Mouse (Mus musculus): ENCODE results near the gene Slc28a1. TPM values are rescaled to one million over a fixed set of nuclear protein-coding genes. Genes with fewer than 3 reads are reported as not detected.
A peak's percentile ranks its signal among the peaks of the same experiment; 100 is the strongest.

Gene Slc28a1
- polyA plus RNA-seq (2015; fragmentation: Nextera tagmentation; extraction: Ambion mirVana) = not detected in 2 replicates

- no peaks in the 10 kb centered on the region for H3K27me3 ChIP-seq (ENCODE audit: control insufficient read depth, insufficient read depth, low read length)
- no peaks in the 10 kb centered on the region for H3K4me1 ChIP-seq (replicated peaks; ENCODE audit: control insufficient read depth, insufficient read depth)
- WGBS = 63% methylated on average over 6 of the region's 6 CpGs
- no peak within 1 kb of the TSS for H3K4me3 ChIP-seq (ENCODE audit: low read depth, low read length)
- H3K9ac ChIP-seq (ENCODE audit: low read length) = no peak within 1 kb of the TSS
- ATAC-seq (ENCODE audit: low FRiP score, low TSS enrichment) (no peak), DNase-seq (ENCODE audit: low spot score) (no peak)
- no peaks in the 10 kb centered on the region for H3K36me3 ChIP-seq (ENCODE audit: control insufficient read depth, insufficient read depth, low read length)
- H3K4me2 ChIP-seq (replicated peaks; ENCODE audit: low read depth) = no peak within 1 kb of the TSS
- TF ChIP-seq EP300 (optimal IDR thresholded peaks at IDR 0.05) (no peak), CTCF (IDR thresholded peaks at IDR 0.05; ENCODE audit: low read depth) (no peak)
- H3K27ac ChIP-seq (replicated peaks) = no peak within 1 kb of the TSS
- H3K9me3 ChIP-seq (ENCODE audit: control insufficient read depth, low read length) = no peaks in the 10 kb centered on the region
These were observed at the start of gene Slc28a1 for GRCm38 (mm10) chr7:81114555-81114954. TSS of gene Slc28a1 (plus strand) at chr7:81114799.

GRCm38 (mm10) chr7:81066714-81067113, 47.9 kb upstream of the Slc28a1 start:
- 14% methylated on average over 6 of the region's 6 CpGs for WGBS
- DNase-seq (ENCODE audit: low spot score) = no peak

GRCm38 (mm10) chr7:81072463-81072862, 42.1 kb upstream of the Slc28a1 start:
- DNase-seq (ENCODE audit: low spot score) (peak; percentile 43), ATAC-seq (ENCODE audit: low FRiP score, low TSS enrichment) (no peak)
- Histone ChIP-seq H3K4me3 (ENCODE audit: low read depth, low read length) (no peak overlapping the region), H3K9me3 (ENCODE audit: control insufficient read depth, low read length) (no peaks in the 10 kb centered on the region), H3K27me3 (ENCODE audit: control insufficient read depth, insufficient read depth, low read length) (no peaks in the 10 kb centered on the region), H3K9ac (ENCODE audit: low read length) (no peak overlapping the region), H3K4me1 (replicated peaks; ENCODE audit: control insufficient read depth, insufficient read depth) (peaks cover 2% of the 10 kb centered on the region; the same call in 1 of the 2 replicates), H3K36me3 (ENCODE audit: control insufficient read depth, insufficient read depth, low read length) (no peaks in the 10 kb centered on the region), H3K27ac (replicated peaks) (no peak overlapping the region), H3K4me2 (replicated peaks; ENCODE audit: low read depth) (no peak overlapping the region)
- WGBS = 26% methylated on average over 5 of the region's 5 CpGs
- TF ChIP-seq CTCF (IDR thresholded peaks at IDR 0.05; ENCODE audit: low read depth) = no peak
- TF ChIP-seq EP300 (optimal IDR thresholded peaks at IDR 0.05) = no peak

More at GRCm38 (mm10) chr7:81066714-81067113, 47.9 kb upstream of the Slc28a1 start:
- Histone ChIP-seq H3K27ac (replicated peaks) (no peak overlapping the region), H3K4me1 (replicated peaks; ENCODE audit: control insufficient read depth, insufficient read depth) (no peaks in the 10 kb centered on the region), H3K4me3 (ENCODE audit: low read depth, low read length) (no peak overlapping the region), H3K9me3 (ENCODE audit: control insufficient read depth, low read length) (no peaks in the 10 kb centered on the region), H3K36me3 (ENCODE audit: control insufficient read depth, insufficient read depth, low read length) (no peaks in the 10 kb centered on the region), H3K4me2 (replicated peaks; ENCODE audit: low read depth) (no peak overlapping the region), H3K9ac (ENCODE audit: low read length) (no peak overlapping the region), H3K27me3 (ENCODE audit: control insufficient read depth, insufficient read depth, low read length) (no peaks in the 10 kb centered on the region)
- no peak for ATAC-seq (ENCODE audit: low FRiP score, low TSS enrichment)
- TF ChIP-seq EP300 (optimal IDR thresholded peaks at IDR 0.05) (no peak), CTCF (IDR thresholded peaks at IDR 0.05; ENCODE audit: low read depth) (no peak)

GRCm38 (mm10) chr7:81073273-81073672, 41.3 kb upstream of the Slc28a1 start:
- H3K27me3 ChIP-seq (ENCODE audit: control insufficient read depth, insufficient read depth, low read length) = no peaks in the 10 kb centered on the region
- no peak overlapping the region for H3K27ac ChIP-seq (replicated peaks)
- H3K9me3 ChIP-seq (ENCODE audit: control insufficient read depth, low read length) = no peaks in the 10 kb centered on the region
- H3K4me2 ChIP-seq (replicated peaks; ENCODE audit: low read depth) = no peak overlapping the region
- 87% methylated on average over 5 of the region's 5 CpGs for WGBS
- DNase-seq (ENCODE audit: low spot score) = no peak
- ATAC-seq (ENCODE audit: low FRiP score, low TSS enrichment) = no peak
- no peak for TF ChIP-seq EP300 (optimal IDR thresholded peaks at IDR 0.05)
- TF ChIP-seq CTCF (IDR thresholded peaks at IDR 0.05; ENCODE audit: low read depth) = peak; percentile 53
- H3K4me1 ChIP-seq (replicated peaks; ENCODE audit: control insufficient read depth, insufficient read depth) = peaks cover 2% of the 10 kb centered on the region; the same call in 1 of the 2 replicates
- no peak overlapping the region for H3K4me3 ChIP-seq (ENCODE audit: low read depth, low read length)
- no peak overlapping the region for H3K9ac ChIP-seq (ENCODE audit: low read length)
- no peaks in the 10 kb centered on the region for H3K36me3 ChIP-seq (ENCODE audit: control insufficient read depth, insufficient read depth, low read length)

GRCm38 (mm10) chr7:81074546-81074945, 40.1 kb upstream of the Slc28a1 start:
- peak overlapping the region; percentile 58 for H3K27ac ChIP-seq (replicated peaks)
- H3K9ac ChIP-seq (ENCODE audit: low read length) = no peak overlapping the region
- H3K27me3 ChIP-seq (ENCODE audit: control insufficient read depth, insufficient read depth, low read length) = no peaks in the 10 kb centered on the region
- no peak overlapping the region for H3K4me2 ChIP-seq (replicated peaks; ENCODE audit: low read depth)
- WGBS = 38% methylated on average over 9 of the region's 9 CpGs
- DNase-seq (ENCODE audit: low spot score) (no peak), ATAC-seq (ENCODE audit: low FRiP score, low TSS enrichment) (peak; percentile 77)
- TF ChIP-seq CTCF (IDR thresholded peaks at IDR 0.05; ENCODE audit: low read depth) (no peak), EP300 (optimal IDR thresholded peaks at IDR 0.05) (no peak)
- H3K9me3 ChIP-seq (ENCODE audit: control insufficient read depth, low read length) = no peaks in the 10 kb centered on the region
- H3K4me3 ChIP-seq (ENCODE audit: low read depth, low read length) = no peak overlapping the region
- H3K4me1 ChIP-seq (replicated peaks; ENCODE audit: control insufficient read depth, insufficient read depth) = peaks cover 2% of the 10 kb centered on the region; the same call in 1 of the 2 replicates
- H3K36me3 ChIP-seq (ENCODE audit: control insufficient read depth, insufficient read depth, low read length) = no peaks in the 10 kb centered on the region

GRCm38 (mm10) chr7:81075299-81075698, 39.3 kb upstream of the Slc28a1 start:
- peaks cover 2% of the 10 kb centered on the region; the same call in 1 of the 2 replicates for H3K4me1 ChIP-seq (replicated peaks; ENCODE audit: control insufficient read depth, insufficient read depth)
- no peaks in the 10 kb centered on the region for H3K36me3 ChIP-seq (ENCODE audit: control insufficient read depth, insufficient read depth, low read length)
- no peak for TF ChIP-seq CTCF (IDR thresholded peaks at IDR 0.05; ENCODE audit: low read depth)
- no peak for TF ChIP-seq EP300 (optimal IDR thresholded peaks at IDR 0.05)
- H3K9me3 ChIP-seq (ENCODE audit: control insufficient read depth, low read length) = no peaks in the 10 kb centered on the region
- WGBS = 24% methylated on average over 7 of the region's 7 CpGs
- H3K4me2 ChIP-seq (replicated peaks; ENCODE audit: low read depth) = no peak overlapping the region
- no peak for DNase-seq (ENCODE audit: low spot score)
- H3K27me3 ChIP-seq (ENCODE audit: control insufficient read depth, insufficient read depth, low read length) = no peaks in the 10 kb centered on the region
- ATAC-seq (ENCODE audit: low FRiP score, low TSS enrichment) = peak; percentile 31
- peak overlapping the region; percentile 58 for H3K27ac ChIP-seq (replicated peaks)
- H3K4me3 ChIP-seq (ENCODE audit: low read depth, low read length) = no peak overlapping the region
- no peak overlapping the region for H3K9ac ChIP-seq (ENCODE audit: low read length)

All from stomach, postnatal 0 days (tissue).